Mouse (Mus musculus) ES-E14 (cell line): ENCODE measurements around the gene Jak3.

Experiments
- CHD2 ChIP-seq: IDR thresholded peaks from 2 replicates; pipeline ENCODE4 v1.6.1; 2014; ENCODE audit warnings: mild to moderate bottlenecking, low read depth, low read length, inconsistent platforms
- HCFC1 ChIP-seq: IDR thresholded peaks from 2 replicates; pipeline ENCODE4 v1.6.1; 2012; ENCODE audit warnings: low read length, inconsistent platforms, borderline replicate concordance; ENCODE audit not compliant: insufficient read depth
- MAFK ChIP-seq: IDR thresholded peaks from 2 replicates; pipeline ENCODE4 v1.6.1; 2014; ENCODE audit warnings: mild to moderate bottlenecking, low read depth, low read length, inconsistent platforms; ENCODE audit not compliant: insufficient read depth
- ZC3H11A ChIP-seq: IDR thresholded peaks from 2 replicates; pipeline ENCODE4 v1.6.1; 2012; ENCODE audit warnings: low read depth, mild to moderate bottlenecking, inconsistent platforms, low read length, borderline replicate concordance

- TF ChIP-seq MAFK: no peak
- no peak for TF ChIP-seq CHD2
- no peak for TF ChIP-seq HCFC1
- TF ChIP-seq ZC3H11A: no peak
Observed at GRCm38 (mm10) chr8:71658515-71659049, 17.5 kb upstream of the Jak3 start.
